Mouse (Mus musculus): ENCODE measurements at regions not wholly inside any gene's neighbourhood (a gene's known extent, or its start where the extent isn't known, plus 50 kb on each side); places are given as distances from the start of the nearest gene placed in this dataset.

DNA sequence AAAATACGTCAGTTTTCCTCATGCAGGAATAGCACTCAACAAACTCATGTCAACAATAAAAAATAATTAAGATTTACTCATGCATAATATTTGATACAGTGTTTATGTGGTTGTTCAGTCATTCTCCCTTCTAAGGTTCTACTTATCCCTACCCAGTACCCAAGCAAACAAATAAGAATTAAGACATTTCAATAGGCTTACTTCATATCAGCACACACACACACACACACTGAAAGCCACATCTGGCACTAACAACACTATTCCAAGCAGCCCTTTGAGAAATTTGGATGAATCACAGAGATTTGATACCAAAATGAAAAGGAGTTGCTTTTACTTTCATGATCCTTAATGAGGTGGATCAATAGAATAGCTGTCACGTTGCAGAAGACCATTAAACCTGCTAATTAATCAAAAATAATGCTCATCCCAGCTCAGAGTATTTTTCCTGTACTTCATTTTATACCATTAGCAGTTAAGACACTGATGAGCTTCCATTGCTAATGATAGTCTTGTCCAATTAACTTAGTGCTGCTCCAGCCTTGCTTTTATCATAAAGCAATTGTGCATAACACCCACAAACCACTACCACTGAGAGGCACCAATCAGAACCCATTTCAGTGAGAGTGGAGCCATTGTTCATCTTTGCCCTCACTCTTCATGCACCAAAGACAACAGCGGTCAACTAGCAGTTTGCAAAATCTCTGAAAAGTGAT is 188.3 kb downstream of the Arl4a start:
- TF ChIP-seq CTCF (IDR thresholded peaks at IDR 0.05; ENCODE audit: low read depth, low read length) (no peak), POLR2A (IDR thresholded peaks at IDR 0.05; ENCODE audit: extremely low read depth, insufficient read depth, low read length) (no peak)
